Mouse (Mus musculus): ENCODE measurements around the gene Lrp2bp. TPM values are rescaled to one million over a fixed set of nuclear protein-coding genes. Genes with fewer than 3 reads are reported as not detected.

The Lrp2bp gene
- total and polyA plus RNA-seq, 2 experiments from 2014 or later = 0.27 to 0.35 TPM

- Histone ChIP-seq H3K36me3 (ENCODE audit: insufficient read depth, low read length) (peaks cover 4% of the 10 kb centered on the region; the same call in 1 of the 2 replicates), H3K9me3 (ENCODE audit: low read length) (no peaks in the 10 kb centered on the region), H3K4me1 (ENCODE audit: insufficient read depth, low read length) (peaks cover 6% of the 10 kb centered on the region; the same call in 1 of the 2 replicates), H3K27me3 (ENCODE audit: insufficient read depth, low read length) (no peaks in the 10 kb centered on the region), H3K27ac (ENCODE audit: low read depth, low read length) (no peak overlapping the region), H3K4me3 (ENCODE audit: low read depth, low read length) (no peak overlapping the region), H3K4me2 (ENCODE audit: low read depth, low read length, poor library complexity, severe bottlenecking) (peak overlapping the region; percentile 94; the same call in 1 of the 2 replicates), H3K9ac (replicated peaks; ENCODE audit: low read length, poor library complexity, severe bottlenecking) (no peak overlapping the region)
- WGBS = 84% methylated on average over 2 of the region's 2 CpGs
- ATAC-seq (ENCODE audit: low FRiP score) (no peak), DNase-seq (ENCODE audit: low spot score) (no peak)
- peak; percentile 53 for TF ChIP-seq CTCF (IDR thresholded peaks at IDR 0.05)
Measured at GRCm38 (mm10) chr8:45998228-45998627, 875 bp upstream of the Lrp2bp start.

GRCm38 (mm10) chr8:45999784-46000705, 942 bp downstream of the Lrp2bp start:
- 2% methylated on average over 54 of the region's 55 CpGs for WGBS
- peak; percentile 99 for ATAC-seq (ENCODE audit: low FRiP score)
- peak; percentile 98 for DNase-seq (ENCODE audit: low spot score)

GRCm38 (mm10) chr8:46005596-46005995, 6.5 kb downstream of the Lrp2bp start, which contains the start of gene Ankrd37:
Gene Ankrd37, minus strand, starts transcription at chr8:46005707.
- ATAC-seq (ENCODE audit: low FRiP score) (no peak), DNase-seq (ENCODE audit: low spot score) (no peak)
- WGBS = 78% methylated on average over 4 of the region's 4 CpGs
- TF ChIP-seq CTCF (IDR thresholded peaks at IDR 0.05) = no peak
- no peaks in the 10 kb centered on the region for H3K36me3 ChIP-seq (ENCODE audit: insufficient read depth, low read length)
- no peak within 1 kb of the TSS for H3K4me2 ChIP-seq (ENCODE audit: low read depth, low read length, poor library complexity, severe bottlenecking)
- no peaks in the 10 kb centered on the region for H3K4me1 ChIP-seq (ENCODE audit: insufficient read depth, low read length)
- H3K27me3 ChIP-seq (ENCODE audit: insufficient read depth, low read length) = no peaks in the 10 kb centered on the region
- H3K27ac ChIP-seq (ENCODE audit: low read depth, low read length) = no peak within 1 kb of the TSS
- H3K9ac ChIP-seq (replicated peaks; ENCODE audit: low read length, poor library complexity, severe bottlenecking) = no peak within 1 kb of the TSS
- no peak within 1 kb of the TSS for H3K4me3 ChIP-seq (ENCODE audit: low read depth, low read length)
- no peaks in the 10 kb centered on the region for H3K9me3 ChIP-seq (ENCODE audit: low read length)

More at GRCm38 (mm10) chr8:45999784-46000705, 942 bp downstream of the Lrp2bp start:
- Histone ChIP-seq H3K9ac (replicated peaks; ENCODE audit: low read length, poor library complexity, severe bottlenecking) (peak overlapping the region; percentile 82), H3K9me3 (ENCODE audit: low read length) (no peaks in the 10 kb centered on the region), H3K27me3 (ENCODE audit: insufficient read depth, low read length) (no peaks in the 10 kb centered on the region), H3K4me2 (ENCODE audit: low read depth, low read length, poor library complexity, severe bottlenecking) (peak overlapping the region; percentile 94), H3K27ac (ENCODE audit: low read depth, low read length) (peak overlapping the region; percentile 99), H3K4me3 (ENCODE audit: low read depth, low read length) (peak overlapping the region; percentile 58), H3K36me3 (ENCODE audit: insufficient read depth, low read length) (peaks cover 4% of the 10 kb centered on the region; the same call in 1 of the 2 replicates), H3K4me1 (ENCODE audit: insufficient read depth, low read length) (peaks cover 6% of the 10 kb centered on the region; the same call in 1 of the 2 replicates)
- no peak; the same call in none of the 2 replicates for TF ChIP-seq CTCF (IDR thresholded peaks at IDR 0.05)

DNA sequence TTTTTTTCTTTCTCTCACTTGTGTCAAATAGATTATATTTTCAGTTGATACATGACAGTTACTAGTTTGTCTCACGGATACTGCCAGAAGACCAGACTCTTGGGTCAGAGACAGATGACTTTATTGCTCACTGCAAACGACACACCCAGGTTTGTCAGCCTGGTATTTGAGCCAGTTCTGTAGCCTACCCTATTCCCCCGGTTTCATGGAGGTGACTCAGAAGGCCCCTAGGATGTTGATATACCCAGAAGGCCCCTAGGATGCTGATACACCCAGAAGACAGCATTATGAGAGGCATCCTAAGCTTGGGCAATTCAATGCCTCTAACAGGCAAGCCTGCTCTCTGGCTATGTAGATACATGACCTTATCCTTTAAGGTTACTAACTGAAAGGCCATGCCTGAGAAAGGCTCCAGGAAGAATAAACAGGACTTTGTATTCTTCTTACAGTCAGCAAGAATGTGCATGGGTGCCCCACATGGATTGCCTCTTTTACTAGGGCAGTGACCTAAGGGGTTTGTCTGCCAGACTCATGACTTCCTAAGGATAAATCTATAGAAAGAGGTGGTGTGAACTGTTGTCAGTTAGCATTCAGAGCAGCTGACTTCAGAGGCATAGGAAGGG, 8.1 kb downstream of the Lrp2bp start:
- 87% methylated on average over 3 of the region's 3 CpGs for WGBS
- Histone ChIP-seq H3K9me3 (ENCODE audit: low read length) (no peaks in the 10 kb centered on the region), H3K36me3 (ENCODE audit: insufficient read depth, low read length) (no peaks in the 10 kb centered on the region), H3K4me1 (ENCODE audit: insufficient read depth, low read length) (no peaks in the 10 kb centered on the region), H3K4me3 (ENCODE audit: low read depth, low read length) (no peak overlapping the region), H3K9ac (replicated peaks; ENCODE audit: low read length, poor library complexity, severe bottlenecking) (no peak overlapping the region), H3K4me2 (ENCODE audit: low read depth, low read length, poor library complexity, severe bottlenecking) (no peak overlapping the region), H3K27ac (ENCODE audit: low read depth, low read length) (no peak overlapping the region), H3K27me3 (ENCODE audit: insufficient read depth, low read length) (no peaks in the 10 kb centered on the region)
- no peak for DNase-seq (ENCODE audit: low spot score)
- ATAC-seq (ENCODE audit: low FRiP score) = no peak
- no peak for TF ChIP-seq CTCF (IDR thresholded peaks at IDR 0.05)

DNA sequence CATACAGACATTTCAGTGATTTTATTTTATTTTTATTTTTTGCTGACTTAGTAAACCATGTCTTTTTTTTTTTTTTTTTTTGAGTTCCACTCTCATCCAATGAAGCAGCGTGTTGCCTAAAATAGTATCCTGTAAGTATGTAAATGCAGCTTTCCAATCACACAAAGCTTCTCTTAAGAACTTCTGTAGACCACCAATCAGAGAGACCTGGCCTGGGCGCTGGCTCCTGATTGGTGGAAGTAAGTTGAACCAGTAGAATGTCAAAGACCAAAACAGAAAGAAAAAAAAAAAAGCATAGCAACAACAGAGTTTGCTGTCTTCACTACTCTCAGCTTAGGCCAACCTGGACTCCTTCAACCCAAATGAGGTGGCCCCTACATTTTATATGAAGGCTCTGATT, 11.2 kb downstream of the Lrp2bp start:
- H3K9ac ChIP-seq (replicated peaks; ENCODE audit: low read length, poor library complexity, severe bottlenecking) = no peak overlapping the region
- TF ChIP-seq CTCF (IDR thresholded peaks at IDR 0.05) = no peak
- DNase-seq (ENCODE audit: low spot score) = peak; percentile 39
- H3K4me2 ChIP-seq (ENCODE audit: low read depth, low read length, poor library complexity, severe bottlenecking) = peak overlapping the region; percentile 37
- 48% methylated on average over 2 of the region's 2 CpGs for WGBS
- peak; percentile 54; the same call in 1 of the 2 replicates for ATAC-seq (ENCODE audit: low FRiP score)
- no peaks in the 10 kb centered on the region for H3K36me3 ChIP-seq (ENCODE audit: insufficient read depth, low read length)
- no peak overlapping the region for H3K27ac ChIP-seq (ENCODE audit: low read depth, low read length)
- H3K4me3 ChIP-seq (ENCODE audit: low read depth, low read length) = 0 out of 2 replicates have a peak overlapping the region, but pooled peaks have one; percentile 8
- H3K27me3 ChIP-seq (ENCODE audit: insufficient read depth, low read length) = no peaks in the 10 kb centered on the region
- no peaks in the 10 kb centered on the region for H3K9me3 ChIP-seq (ENCODE audit: low read length)
- H3K4me1 ChIP-seq (ENCODE audit: insufficient read depth, low read length) = no peaks in the 10 kb centered on the region

Data from midbrain, postnatal 0 days (tissue).